Mouse (Mus musculus): ENCODE results near the gene Prr5.

DNA sequence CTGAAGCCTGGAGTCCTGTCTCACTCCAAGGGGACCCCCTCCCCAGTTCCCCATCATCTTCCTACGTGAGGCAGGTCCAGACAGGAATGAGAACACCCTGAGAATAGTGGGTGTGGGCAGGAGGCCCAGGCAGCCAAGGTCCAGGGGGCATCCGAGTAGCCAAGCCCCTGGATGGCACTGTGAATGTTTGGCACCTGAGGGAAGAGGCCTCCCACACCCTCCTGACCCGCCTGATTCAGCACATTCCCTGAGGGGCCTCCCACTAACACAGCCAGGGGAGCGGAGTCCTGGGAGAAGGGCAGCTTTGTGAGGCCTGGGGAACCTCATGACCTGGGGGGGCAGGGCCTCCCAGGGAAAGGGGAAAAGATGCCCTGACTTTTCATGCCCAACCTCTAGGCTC, 26.6 kb downstream of the Prr5 start:
- no peak for TF ChIP-seq TCF12 (IDR thresholded peaks at IDR 0.05; ENCODE audit: insufficient read depth, poor library complexity, severe bottlenecking)
- no peak for TF ChIP-seq POLR2A (IDR thresholded peaks at IDR 0.05; ENCODE audit: insufficient read length, low read depth)
- TF ChIP-seq MAX (IDR thresholded peaks at IDR 0.05; ENCODE audit: low read depth), result no peak
- TF ChIP-seq REST (IDR thresholded peaks at IDR 0.05; ENCODE audit: insufficient read depth, insufficient read length), result no peak
- no peak for TF ChIP-seq USF1 (IDR thresholded peaks at IDR 0.05; ENCODE audit: low read depth)
- no peak for TF ChIP-seq CEBPB (IDR thresholded peaks at IDR 0.05; ENCODE audit: insufficient read depth, poor library complexity, severe bottlenecking)
- TF ChIP-seq E2F4 (IDR thresholded peaks at IDR 0.05; ENCODE audit: insufficient read depth), result no peak
